Mouse (Mus musculus): Measurements from ENCODE around the gene Trpm3.

Gene Trpm3

GRCm38 (mm10) chr19:22138590-22139421 lies at the start of gene Trpm3:
TSS of gene Trpm3 (plus strand) at chr19:22139046.
- peak; percentile 37 for DNase-seq (ENCODE audit: low spot score)

DNA sequence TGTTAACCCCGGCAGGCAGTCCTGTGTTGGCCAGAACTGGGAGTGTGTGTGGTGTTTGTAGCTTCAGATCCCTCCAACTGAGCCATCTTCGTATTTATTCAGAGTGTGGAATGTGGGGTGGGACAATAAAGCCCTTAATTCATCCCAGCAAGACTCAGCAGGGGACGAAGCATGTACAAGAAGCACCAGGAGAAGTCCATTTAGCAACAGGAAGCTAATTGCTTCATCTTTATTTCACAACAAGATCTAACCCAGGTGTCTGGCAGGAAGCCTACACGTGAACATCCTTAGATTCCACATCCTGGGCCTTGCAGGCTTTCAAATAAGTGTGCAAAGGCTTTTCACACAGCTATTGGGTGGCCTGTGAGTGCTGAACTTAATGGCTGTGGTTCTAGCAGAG lies 38.3 kb upstream of the Trpm3 start:
- DNase-seq (ENCODE audit: low spot score), result no peak

DNA sequence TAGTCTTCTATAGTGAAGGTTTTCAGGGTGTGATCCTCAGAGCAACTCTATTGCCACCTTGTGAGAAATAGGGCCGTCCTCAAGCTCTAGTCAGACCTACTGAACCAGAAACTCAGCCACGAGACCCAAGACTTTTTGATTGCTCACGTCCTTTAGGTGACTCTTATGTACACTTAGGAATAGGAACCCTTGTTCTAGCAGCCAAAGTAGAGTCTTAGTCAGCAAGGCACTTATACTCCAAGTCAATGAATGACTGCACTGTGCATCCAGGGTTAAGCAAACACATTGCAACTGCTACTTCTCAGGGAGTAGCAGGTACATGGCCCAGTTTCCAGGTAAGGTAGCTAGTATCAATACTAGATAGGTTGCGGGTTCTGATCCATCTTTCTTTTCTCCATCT lies 35.0 kb upstream of the Trpm3 start:
- DNase-seq (ENCODE audit: low spot score), result no peak

GRCm38 (mm10) chr19:22104848-22105484 lies 33.9 kb upstream of the Trpm3 start:
- DNase-seq (ENCODE audit: low spot score), result no peak

GRCm38 (mm10) chr19:22105648-22106047 lies 33.2 kb upstream of the Trpm3 start:
- DNase-seq (ENCODE audit: low spot score), result no peak

DNA sequence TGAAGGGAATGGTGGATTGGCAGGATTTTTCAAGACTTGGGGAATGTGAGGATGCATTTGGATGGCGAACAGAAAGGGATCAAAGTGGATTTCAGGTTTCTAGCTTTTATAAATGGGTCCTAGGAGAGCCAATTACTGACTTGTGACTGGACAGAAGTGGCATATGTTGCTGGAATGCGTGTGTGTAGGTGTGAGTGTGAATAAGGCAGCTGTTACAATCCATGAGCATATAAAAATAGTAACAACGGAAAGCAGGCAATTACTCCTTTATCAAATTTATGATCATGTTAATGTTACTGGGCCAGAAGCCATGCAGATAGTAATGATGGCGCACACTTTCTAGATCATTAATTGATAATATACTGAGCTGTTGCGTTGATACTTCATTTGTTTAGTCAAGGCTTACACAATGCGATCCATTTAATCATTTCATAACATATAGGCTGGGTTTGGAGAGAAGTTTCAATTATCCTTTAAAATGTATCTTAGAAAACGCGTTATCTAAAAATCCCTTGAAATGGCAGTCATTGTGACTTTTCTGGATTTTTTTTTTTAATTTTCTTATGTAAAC lies 29.9 kb upstream of the Trpm3 start:
- DNase-seq (ENCODE audit: low spot score), result no peak

DNA sequence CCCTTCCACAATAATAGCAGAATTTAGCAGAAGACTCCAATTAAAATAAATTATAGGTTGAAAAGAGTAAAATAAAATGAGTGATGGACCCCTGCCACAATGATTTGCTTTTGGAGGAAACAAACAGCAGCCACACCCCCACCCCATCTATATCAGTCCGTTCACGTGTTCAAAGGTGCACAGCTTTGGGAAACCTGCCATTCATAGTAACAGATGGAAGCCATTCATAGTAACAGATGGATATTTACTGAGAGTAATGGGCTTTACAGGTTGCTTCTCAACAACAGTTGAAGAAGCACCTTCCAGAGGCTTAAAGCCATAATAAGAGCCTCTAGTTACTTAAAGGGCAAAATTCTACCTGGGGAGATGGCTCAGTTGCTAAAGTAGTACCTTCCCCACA lies 17.9 kb upstream of the Trpm3 start:
- no peak for DNase-seq (ENCODE audit: low spot score)

GRCm38 (mm10) chr19:22121631-22122030 lies 17.2 kb upstream of the Trpm3 start:
- DNase-seq (ENCODE audit: low spot score), result no peak

DNA sequence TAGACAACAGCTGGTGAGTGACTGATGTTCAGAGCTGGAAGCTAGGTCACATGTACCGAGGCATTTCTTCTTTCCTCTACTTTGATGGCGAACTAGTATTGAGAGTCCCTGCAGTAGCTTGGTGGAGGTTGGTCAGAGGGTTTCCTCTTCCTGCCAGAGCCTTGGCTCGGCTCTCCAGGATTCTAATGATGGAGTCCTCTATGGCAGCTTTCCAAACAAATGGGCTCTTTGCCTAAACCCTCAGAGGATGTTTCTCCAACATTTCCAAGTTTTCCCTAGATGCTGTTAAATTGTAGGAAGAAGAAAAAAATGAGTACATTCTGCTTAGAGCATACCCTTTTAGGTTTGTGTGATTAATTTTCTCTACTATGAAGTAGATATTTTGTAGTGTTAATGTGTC lies 6.2 kb upstream of the Trpm3 start:
- no peak for DNase-seq (ENCODE audit: low spot score)

- no peak for DNase-seq (ENCODE audit: low spot score)
Observed at GRCm38 (mm10) chr19:22178549-22178948, 39.7 kb downstream of the Trpm3 start.

- DNase-seq (ENCODE audit: low spot score), result no peak
Observed at GRCm38 (mm10) chr19:22179017-22179416, 40.2 kb downstream of the Trpm3 start.

DNA sequence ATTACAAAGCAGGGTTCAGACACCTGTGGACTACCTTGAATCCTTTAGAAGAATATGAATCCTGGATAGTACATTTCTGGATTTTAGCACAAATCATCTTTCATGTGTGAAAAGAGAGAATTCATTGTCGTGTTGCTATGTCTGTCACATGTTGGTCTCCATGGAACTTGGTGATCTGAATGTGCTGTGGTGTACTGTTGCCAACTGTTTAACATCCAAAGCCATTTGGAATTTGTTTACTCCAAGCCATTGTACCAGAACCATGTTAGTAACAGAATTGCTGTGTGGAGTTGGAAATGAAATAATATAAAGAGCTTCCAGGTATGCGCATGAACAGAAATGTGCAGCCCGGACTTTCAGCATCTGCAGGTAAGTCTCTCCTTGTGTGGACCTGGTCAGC lies 41.3 kb downstream of the Trpm3 start:
- no peak for DNase-seq (ENCODE audit: low spot score)

GRCm38 (mm10) chr19:22189716-22190115 lies 50.9 kb downstream of the Trpm3 start:
- DNase-seq (ENCODE audit: low spot score), result no peak

DNA sequence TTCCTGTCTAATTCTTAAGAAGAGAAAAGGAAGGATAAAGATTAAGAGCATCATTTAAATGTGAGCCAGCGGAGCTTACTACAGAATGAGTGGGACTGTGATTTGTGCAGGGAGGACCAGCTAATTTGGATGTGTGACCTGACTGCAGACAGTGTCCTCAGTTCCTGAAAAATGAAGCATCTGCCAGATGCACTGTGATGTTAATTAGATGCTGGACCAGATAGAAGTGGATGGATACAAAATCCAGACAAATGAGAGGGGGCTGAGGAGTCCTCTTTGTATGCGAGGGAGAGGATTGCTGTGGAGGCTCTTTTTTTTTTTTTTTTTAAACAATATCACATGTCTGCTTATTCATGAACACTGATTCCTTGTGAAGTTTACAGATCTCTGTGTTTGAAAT lies 83.7 kb downstream of the Trpm3 start:
- no peak for DNase-seq (ENCODE audit: low spot score)

DNA sequence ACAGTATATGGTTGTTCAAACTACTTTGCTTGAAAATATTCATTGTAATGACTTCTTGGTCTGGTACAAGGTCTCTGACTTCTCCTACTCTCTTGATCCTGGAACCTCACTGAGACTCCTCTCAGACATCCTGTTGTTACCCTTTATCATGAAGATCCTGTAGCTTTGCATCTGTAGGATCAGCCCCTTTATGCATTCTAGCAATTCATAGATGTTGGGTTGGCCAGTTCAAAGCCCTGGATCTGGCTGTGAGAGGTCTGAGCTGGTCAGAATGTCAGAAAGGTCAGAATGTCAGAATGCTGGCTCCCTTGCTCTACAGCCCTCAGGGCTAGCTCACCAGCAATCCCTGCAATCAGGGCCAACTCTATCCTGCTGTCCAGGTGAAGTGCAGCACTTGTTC lies 95.3 kb downstream of the Trpm3 start:
- DNase-seq (ENCODE audit: low spot score), result no peak

GRCm38 (mm10) chr19:22249076-22249475 lies 110.2 kb downstream of the Trpm3 start:
- DNase-seq (ENCODE audit: low spot score), result no peak

DNA sequence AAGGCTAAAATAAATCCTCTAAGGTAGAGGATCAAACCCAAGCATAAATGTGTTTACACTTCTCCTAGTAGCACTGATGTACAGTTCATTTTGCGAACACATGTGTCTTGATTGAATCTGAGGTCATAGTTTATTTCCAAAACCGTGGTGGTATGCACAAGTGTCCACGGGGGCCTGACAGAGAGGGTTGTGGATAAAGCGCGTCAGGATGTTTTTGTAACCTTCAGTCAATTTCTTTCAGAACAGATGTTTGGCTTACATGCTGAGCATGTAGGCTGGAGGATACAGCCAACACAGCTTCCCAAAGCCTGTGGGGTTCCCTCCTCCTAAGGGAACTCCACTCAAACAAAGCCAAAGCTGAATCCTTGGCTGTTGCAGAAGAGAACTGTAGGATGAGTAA lies 134.1 kb downstream of the Trpm3 start:
- no peak for DNase-seq (ENCODE audit: low spot score)

- DNase-seq (ENCODE audit: low spot score), result no peak
Observed at GRCm38 (mm10) chr19:22284651-22285050, 145.8 kb downstream of the Trpm3 start.

- no peak for DNase-seq (ENCODE audit: low spot score)
Observed at GRCm38 (mm10) chr19:22292671-22293070, 153.8 kb downstream of the Trpm3 start.

- no peak for DNase-seq (ENCODE audit: low spot score)
Observed at GRCm38 (mm10) chr19:22300906-22301305, 162.1 kb downstream of the Trpm3 start.

DNA sequence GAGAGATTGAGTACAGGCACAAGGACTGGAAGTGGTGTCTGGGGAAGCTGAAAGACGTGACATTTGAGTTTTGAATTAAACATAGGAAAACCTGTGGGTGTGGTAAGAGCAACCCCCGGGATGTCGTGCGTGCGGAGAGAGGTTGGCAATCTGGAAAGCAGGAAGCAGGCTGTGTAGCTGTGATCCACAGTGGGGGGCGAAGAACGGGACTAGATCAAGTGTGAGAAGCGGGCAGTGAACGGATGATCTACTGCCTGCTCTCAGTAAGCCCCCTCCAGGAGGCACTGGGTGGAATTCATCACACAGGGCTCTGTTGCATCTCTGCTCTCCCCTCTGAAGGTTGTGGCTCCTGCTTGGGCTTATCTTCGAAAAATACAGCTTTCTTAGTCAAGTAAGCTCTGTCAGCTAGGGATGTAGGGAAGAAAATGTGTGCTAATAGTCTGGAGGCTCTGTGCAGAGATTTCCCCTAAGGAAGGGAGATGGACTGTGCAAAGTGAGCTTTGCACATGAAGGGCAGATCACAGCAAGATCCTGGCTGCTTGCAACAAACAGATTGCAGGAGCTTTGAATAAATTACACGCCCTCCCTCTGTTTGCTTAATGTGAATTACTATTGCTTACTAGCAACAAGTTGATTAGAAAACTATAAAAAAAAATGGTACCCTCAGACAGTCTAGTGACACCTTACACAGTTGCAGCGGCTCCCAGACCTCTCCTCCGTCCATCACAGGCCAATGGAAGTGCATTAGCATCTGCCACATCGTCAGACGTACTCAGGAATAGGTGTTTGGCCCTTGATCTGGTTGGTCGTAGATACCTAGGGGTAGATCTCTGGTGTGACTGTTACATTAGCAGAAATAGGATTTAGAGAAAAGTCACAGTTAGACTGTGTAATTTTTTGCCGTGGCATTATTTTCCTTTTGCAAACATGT lies 164.4 kb downstream of the Trpm3 start:
- DNase-seq (ENCODE audit: low spot score), result no peak

GRCm38 (mm10) chr19:22303952-22304655 lies 165.3 kb downstream of the Trpm3 start:
- DNase-seq (ENCODE audit: low spot score), result peak; percentile 60
